Mouse (Mus musculus): ENCODE measurements at regions not wholly inside any gene's neighbourhood (a gene's known extent, or its start where the extent isn't known, plus 50 kb on each side); places are given as distances from the start of the nearest gene placed in this dataset.
A peak's percentile ranks its signal among the peaks of the same experiment; 100 is the strongest.

GRCm38 (mm10) chr2:179297057-179297456, 145.2 kb upstream of the Cdh4 start:
- no peak overlapping the region for H3K4me3 ChIP-seq (ENCODE audit: low read depth, low read length)
- H3K36me3 ChIP-seq (ENCODE audit: insufficient read depth, low read length) = no peaks in the 10 kb centered on the region
- H3K4me1 ChIP-seq (ENCODE audit: insufficient read depth, low read depth, low read length) = no peaks in the 10 kb centered on the region
- DNase-seq (ENCODE audit: low spot score) = no peak
- no peak for ATAC-seq
- H3K27ac ChIP-seq (ENCODE audit: low read length) = no peak overlapping the region
- no peak overlapping the region for H3K4me2 ChIP-seq (replicated peaks; ENCODE audit: low read depth, low read length)
- WGBS = 59% methylated on average over 9 of the region's 9 CpGs
- H3K9me3 ChIP-seq (ENCODE audit: low read length) = no peaks in the 10 kb centered on the region
- no peaks in the 10 kb centered on the region for H3K27me3 ChIP-seq (replicated peaks; ENCODE audit: insufficient read depth, low read length)
- TF ChIP-seq CTCF (IDR thresholded peaks at IDR 0.05) (no peak), EP300 (IDR thresholded peaks at IDR 0.05) (no peak)
- no peak overlapping the region for H3K9ac ChIP-seq (replicated peaks; ENCODE audit: low read depth)

GRCm38 (mm10) chr2:179303765-179304164, 138.5 kb upstream of the Cdh4 start:
- no peaks in the 10 kb centered on the region for H3K27me3 ChIP-seq (replicated peaks; ENCODE audit: insufficient read depth, low read length)
- no peak overlapping the region for H3K27ac ChIP-seq (ENCODE audit: low read length)
- no peak for ATAC-seq
- no peak overlapping the region for H3K9ac ChIP-seq (replicated peaks; ENCODE audit: low read depth)
- H3K9me3 ChIP-seq (ENCODE audit: low read length) = no peaks in the 10 kb centered on the region
- H3K4me2 ChIP-seq (replicated peaks; ENCODE audit: low read depth, low read length) = no peak overlapping the region
- DNase-seq (ENCODE audit: low spot score) = no peak
- H3K36me3 ChIP-seq (ENCODE audit: insufficient read depth, low read length) = no peaks in the 10 kb centered on the region
- H3K4me3 ChIP-seq (ENCODE audit: low read depth, low read length) = no peak overlapping the region
- TF ChIP-seq CTCF (IDR thresholded peaks at IDR 0.05) (no peak), EP300 (IDR thresholded peaks at IDR 0.05) (no peak)
- WGBS = 26% methylated on average over 8 of the region's 8 CpGs
- H3K4me1 ChIP-seq (ENCODE audit: insufficient read depth, low read depth, low read length) = no peaks in the 10 kb centered on the region

GRCm38 (mm10) chr2:179307286-179307931, 134.8 kb upstream of the Cdh4 start:
- 11% methylated on average over 11 of the region's 11 CpGs for WGBS
- no peak for ATAC-seq
- DNase-seq (ENCODE audit: low spot score) = peak; percentile 19

GRCm38 (mm10) chr2:179307932-179308303, 134.3 kb upstream of the Cdh4 start:
- TF ChIP-seq EP300 (IDR thresholded peaks at IDR 0.05) (no peak), CTCF (IDR thresholded peaks at IDR 0.05) (no peak)
- H3K9me3 ChIP-seq (ENCODE audit: low read length) = no peaks in the 10 kb centered on the region
- H3K4me1 ChIP-seq (ENCODE audit: insufficient read depth, low read depth, low read length) = no peaks in the 10 kb centered on the region
- no peak overlapping the region for H3K4me2 ChIP-seq (replicated peaks; ENCODE audit: low read depth, low read length)
- no peaks in the 10 kb centered on the region for H3K27me3 ChIP-seq (replicated peaks; ENCODE audit: insufficient read depth, low read length)
- no peak overlapping the region for H3K9ac ChIP-seq (replicated peaks; ENCODE audit: low read depth)
- no peak for DNase-seq (ENCODE audit: low spot score)
- no peak for ATAC-seq
- no peaks in the 10 kb centered on the region for H3K36me3 ChIP-seq (ENCODE audit: insufficient read depth, low read length)
- no peak overlapping the region for H3K27ac ChIP-seq (ENCODE audit: low read length)
- 24% methylated on average over 3 of the region's 3 CpGs for WGBS
- no peak overlapping the region for H3K4me3 ChIP-seq (ENCODE audit: low read depth, low read length)

More at GRCm38 (mm10) chr2:179307286-179307931, 134.8 kb upstream of the Cdh4 start:
- no peak overlapping the region for H3K4me3 ChIP-seq (ENCODE audit: low read depth, low read length)
- no peak overlapping the region for H3K9ac ChIP-seq (replicated peaks; ENCODE audit: low read depth)
- no peaks in the 10 kb centered on the region for H3K27me3 ChIP-seq (replicated peaks; ENCODE audit: insufficient read depth, low read length)
- TF ChIP-seq CTCF (IDR thresholded peaks at IDR 0.05) (no peak), EP300 (IDR thresholded peaks at IDR 0.05) (no peak)
- H3K36me3 ChIP-seq (ENCODE audit: insufficient read depth, low read length) = no peaks in the 10 kb centered on the region
- no peak overlapping the region for H3K4me2 ChIP-seq (replicated peaks; ENCODE audit: low read depth, low read length)
- no peaks in the 10 kb centered on the region for H3K9me3 ChIP-seq (ENCODE audit: low read length)
- no peak overlapping the region for H3K27ac ChIP-seq (ENCODE audit: low read length)
- H3K4me1 ChIP-seq (ENCODE audit: insufficient read depth, low read depth, low read length) = no peaks in the 10 kb centered on the region

GRCm38 (mm10) chr2:179318046-179318445, 124.2 kb upstream of the Cdh4 start:
- ATAC-seq = no peak
- no peaks in the 10 kb centered on the region for H3K36me3 ChIP-seq (ENCODE audit: insufficient read depth, low read length)
- TF ChIP-seq CTCF (IDR thresholded peaks at IDR 0.05) (no peak), EP300 (IDR thresholded peaks at IDR 0.05) (no peak)
- no peak overlapping the region for H3K27ac ChIP-seq (ENCODE audit: low read length)
- H3K9ac ChIP-seq (replicated peaks; ENCODE audit: low read depth) = no peak overlapping the region
- H3K4me1 ChIP-seq (ENCODE audit: insufficient read depth, low read depth, low read length) = no peaks in the 10 kb centered on the region
- H3K9me3 ChIP-seq (ENCODE audit: low read length) = no peaks in the 10 kb centered on the region
- no peak overlapping the region for H3K4me2 ChIP-seq (replicated peaks; ENCODE audit: low read depth, low read length)
- no peak overlapping the region for H3K4me3 ChIP-seq (ENCODE audit: low read depth, low read length)
- H3K27me3 ChIP-seq (replicated peaks; ENCODE audit: insufficient read depth, low read length) = no peaks in the 10 kb centered on the region
- WGBS = 80% methylated on average over 6 of the region's 6 CpGs
- DNase-seq (ENCODE audit: low spot score) = no peak

- no peak overlapping the region for H3K9ac ChIP-seq (replicated peaks; ENCODE audit: low read depth)
- no peak overlapping the region for H3K4me3 ChIP-seq (ENCODE audit: low read depth, low read length)
- no peaks in the 10 kb centered on the region for H3K4me1 ChIP-seq (ENCODE audit: insufficient read depth, low read depth, low read length)
- no peak for DNase-seq (ENCODE audit: low spot score)
- no peak overlapping the region for H3K4me2 ChIP-seq (replicated peaks; ENCODE audit: low read depth, low read length)
- no peaks in the 10 kb centered on the region for H3K27me3 ChIP-seq (replicated peaks; ENCODE audit: insufficient read depth, low read length)
- no peaks in the 10 kb centered on the region for H3K9me3 ChIP-seq (ENCODE audit: low read length)
- no peak for ATAC-seq
- no peak overlapping the region for H3K27ac ChIP-seq (ENCODE audit: low read length)
- 81% methylated on average over 5 of the region's 5 CpGs for WGBS
- no peaks in the 10 kb centered on the region for H3K36me3 ChIP-seq (ENCODE audit: insufficient read depth, low read length)
- TF ChIP-seq EP300 (IDR thresholded peaks at IDR 0.05) (no peak), CTCF (IDR thresholded peaks at IDR 0.05) (no peak)
Measured at GRCm38 (mm10) chr2:179325242-179325641, 117.0 kb upstream of the Cdh4 start.
